Mouse (Mus musculus) hindbrain, postnatal 0 days (tissue): ENCODE measurements around the gene Galk1. TPM values are rescaled to one million over a fixed set of nuclear protein-coding genes. Genes with fewer than 3 reads are reported as not detected.
"Not testable (repeated sequence)": the region's sequence is repeated elsewhere in the genome, so short reads cannot be mapped to it uniquely, and the experiment has no call there.

ENCODE experiments used
- ATAC-seq: fragments of 200-750 bp; cut with Nextera tagmentation; 2 replicates; pipeline ENCODE4 v1.8.0; 2017; ENCODE audit warnings: mild to moderate bottlenecking, moderate TSS enrichment, moderate library complexity
- DNase-seq: peaks from one replicate; pipeline ENCODE4 v3.0.0-alpha.2; 2015; ENCODE audit warnings: low spot score
- H3K27ac ChIP-seq: fragments of 300-500 bp; sonication (generic); 2 replicates; pipeline ENCODE4 v1.5.1; 2014; ENCODE audit warnings: mild to moderate bottlenecking
- H3K27me3 ChIP-seq: fragments of 300-500 bp; sonication (generic); 2 replicates; pipeline ENCODE4 v1.6.1; 2014; ENCODE audit warnings: low read length, mixed read lengths; ENCODE audit not compliant: insufficient read depth
- H3K36me3 ChIP-seq: fragments of 300-500 bp; sonication (generic); 2 replicates; pipeline ENCODE4 v1.6.1; 2014; ENCODE audit warnings: low read length, mixed read lengths; ENCODE audit not compliant: insufficient read depth
- H3K4me1 ChIP-seq: fragments of 300-500 bp; sonication (generic); 2 replicates; pipeline ENCODE4 v1.6.1; 2014; ENCODE audit warnings: antibody characterized with exemption, low read length, mixed read lengths; ENCODE audit not compliant: insufficient read depth
- H3K4me2 ChIP-seq: fragments of 300-500 bp; sonication (generic); 2 replicates; pipeline ENCODE4 v1.6.1; 2014; ENCODE audit warnings: low read depth, mild to moderate bottlenecking, low read length, moderate library complexity, mixed read lengths
- H3K4me3 ChIP-seq: fragments of 300-500 bp; sonication (generic); 2 replicates; pipeline ENCODE4 v1.5.1; 2014; ENCODE audit warnings: low read length
- H3K9ac ChIP-seq: fragments of 300-500 bp; sonication (generic); replicated peaks from 2 replicates; pipeline ENCODE4 v1.6.1; 2014; ENCODE audit warnings: mild to moderate bottlenecking, low read length, moderate library complexity, mixed read lengths
- H3K9me3 ChIP-seq: fragments of 300-500 bp; sonication (generic); 2 replicates; pipeline ENCODE4 v1.6.1; 2016; ENCODE audit warnings: low read length, mixed read lengths
- CTCF ChIP-seq: IDR thresholded peaks from 2 replicates; pipeline ENCODE4 v1.5.1; 2016; ENCODE audit warnings: antibody characterized with exemption, control low read depth, low read depth
- WGBS: fragments of 180-500 bp; shearing (Covaris S2); extraction: QIAGEN DNeasy Blood & Tissue Kit; methylation state at CpG from one replicate; pipeline ENCODE4 v1.1.7; 2014; 5-methylcytosine and 5-hydroxymethylcytosine counted together
- polyA plus RNA-seq: library from polyadenylated mRNA; unstranded; fragments of >200 nt; fragmentation: Nextera tagmentation; extraction: Ambion mirVana; gene quantifications from 2 replicates; pipeline ENCODE4 v1.2.1, GENCODE M21; 2015
- total RNA-seq: library from RNA; depleted of rRNA; stranded (reverse); fragments of >200 nt; gene quantifications from 2 replicates; pipeline ENCODE4 v1.2.3, GENCODE M21; 2014

Galk1 gene
- total and polyA plus RNA-seq, 2 experiments from 2014 or later: 51.5 to 60.3 TPM

DNA sequence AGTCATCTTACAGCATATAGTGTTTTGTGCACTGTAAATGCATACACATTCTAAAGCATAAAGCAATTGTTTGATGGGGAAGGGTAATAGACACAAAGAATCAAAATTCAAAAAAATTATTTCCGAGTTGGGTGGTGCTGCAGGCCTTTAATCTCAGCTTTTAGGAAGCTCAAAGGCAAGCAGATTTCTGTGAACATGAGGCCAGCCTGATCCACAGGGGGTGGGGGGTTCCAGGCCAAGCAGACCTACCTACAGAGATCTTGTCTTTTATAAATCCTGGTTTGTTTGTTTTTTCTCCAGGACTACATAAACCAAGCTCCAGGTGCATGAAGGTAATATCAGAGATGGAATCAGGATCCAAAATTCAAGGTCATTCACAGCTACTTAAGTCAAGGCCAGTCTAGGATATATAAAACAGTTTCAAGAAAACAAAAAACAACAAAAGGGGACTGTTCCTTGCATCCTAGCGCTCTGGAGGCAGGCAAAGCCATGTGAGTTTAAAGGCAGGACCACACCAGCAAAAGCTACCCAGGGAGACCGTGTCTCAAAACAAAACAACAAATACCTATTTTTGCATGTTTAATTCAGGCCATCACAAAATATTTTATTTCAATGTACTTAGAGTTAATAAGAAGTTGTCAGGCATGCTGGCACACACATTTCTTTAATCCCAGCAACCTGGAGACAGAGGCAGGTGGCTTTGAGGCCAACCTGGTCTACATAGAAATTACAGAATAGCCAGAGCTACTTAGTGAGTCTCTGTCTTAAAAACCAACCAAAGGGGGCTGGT lies 12.7 kb upstream of the Galk1 start:
- Histone ChIP-seq H3K27me3 (no peaks in the 10 kb centered on the region), H3K9ac (no peak overlapping the region), H3K4me2 (no peak overlapping the region), H3K4me1 (peaks cover 10% of the 10 kb centered on the region; the same call in 1 of the 2 replicates), H3K4me3 (no peak overlapping the region), H3K36me3 (peaks cover 9% of the 10 kb centered on the region), H3K9me3 (no peaks in the 10 kb centered on the region), H3K27ac (peak overlapping the region; percentile 71)
- ATAC-seq (no peak), DNase-seq (no peak)
- 84% methylated on average over 3 of the region's 3 CpGs for WGBS
- no peak for TF ChIP-seq CTCF

DNA sequence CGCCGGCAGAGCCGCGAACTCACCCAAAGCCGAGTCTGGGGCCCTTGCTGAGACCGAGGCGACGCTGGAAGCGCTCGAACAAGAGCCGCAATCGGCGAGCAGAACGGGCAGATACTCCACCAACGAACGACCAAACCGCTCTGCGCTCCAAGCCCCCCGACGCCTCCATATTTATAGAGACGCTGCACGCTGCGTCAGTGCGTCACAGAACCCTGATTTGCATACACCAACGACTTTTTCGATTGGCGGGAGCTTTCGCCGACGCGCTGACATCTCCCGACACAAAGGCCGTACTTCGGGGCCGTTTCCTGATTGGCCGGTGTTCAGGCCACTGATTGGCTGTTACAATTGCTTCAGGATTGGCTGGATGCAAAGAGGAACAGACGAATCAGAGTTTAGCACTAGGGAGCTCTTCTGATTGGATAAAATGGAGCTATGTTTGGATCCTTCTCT lies 11.9 kb upstream of the Galk1 start:
- H3K36me3 ChIP-seq: peaks cover 9% of the 10 kb centered on the region
- TF ChIP-seq CTCF: no peak
- H3K4me1 ChIP-seq: peaks cover 9% of the 10 kb centered on the region; the same call in 1 of the 2 replicates
- ATAC-seq: peak; percentile 96
- H3K4me3 ChIP-seq: peak overlapping the region; percentile 72
- WGBS: under 1% methylated on average over 37 of the region's 37 CpGs
- no peaks in the 10 kb centered on the region for H3K9me3 ChIP-seq
- peak overlapping the region; percentile 99 for H3K27ac ChIP-seq
- H3K4me2 ChIP-seq: no peak overlapping the region; the same call in 1 of the 2 replicates
- DNase-seq: peak; percentile 99
- H3K9ac ChIP-seq: peak overlapping the region; percentile 99
- H3K27me3 ChIP-seq: no peaks in the 10 kb centered on the region

DNA sequence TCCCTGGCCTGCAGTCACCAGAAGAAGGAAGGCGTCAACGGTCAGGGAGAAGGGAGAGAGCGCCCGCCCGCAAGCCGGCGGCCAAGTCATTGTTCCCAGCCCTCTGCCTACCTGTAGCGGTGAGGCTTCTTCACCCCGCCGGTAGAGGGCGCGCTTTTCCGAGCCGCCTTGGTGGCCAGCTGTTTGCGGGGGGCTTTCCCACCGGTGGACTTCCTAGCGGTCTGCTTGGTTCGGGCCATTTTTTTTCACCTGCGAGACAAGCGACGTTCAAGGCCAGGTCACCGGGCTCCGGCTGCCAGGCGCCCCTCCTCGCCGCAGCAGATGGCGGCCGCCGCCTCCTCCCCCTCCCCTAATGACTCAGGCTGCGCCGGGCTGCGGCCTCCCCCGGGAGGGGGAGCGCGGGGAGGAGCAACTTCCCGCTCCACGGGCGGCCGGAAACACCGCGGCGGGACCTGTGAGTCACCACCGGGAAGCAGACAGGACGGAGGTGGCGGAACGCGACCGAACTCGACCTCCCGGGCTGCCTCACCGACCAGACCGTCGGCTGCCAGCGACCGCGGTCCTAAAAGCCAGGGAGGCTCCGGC lies 11.3 kb upstream of the Galk1 start:
- TF ChIP-seq CTCF: peak; percentile 80

DNA sequence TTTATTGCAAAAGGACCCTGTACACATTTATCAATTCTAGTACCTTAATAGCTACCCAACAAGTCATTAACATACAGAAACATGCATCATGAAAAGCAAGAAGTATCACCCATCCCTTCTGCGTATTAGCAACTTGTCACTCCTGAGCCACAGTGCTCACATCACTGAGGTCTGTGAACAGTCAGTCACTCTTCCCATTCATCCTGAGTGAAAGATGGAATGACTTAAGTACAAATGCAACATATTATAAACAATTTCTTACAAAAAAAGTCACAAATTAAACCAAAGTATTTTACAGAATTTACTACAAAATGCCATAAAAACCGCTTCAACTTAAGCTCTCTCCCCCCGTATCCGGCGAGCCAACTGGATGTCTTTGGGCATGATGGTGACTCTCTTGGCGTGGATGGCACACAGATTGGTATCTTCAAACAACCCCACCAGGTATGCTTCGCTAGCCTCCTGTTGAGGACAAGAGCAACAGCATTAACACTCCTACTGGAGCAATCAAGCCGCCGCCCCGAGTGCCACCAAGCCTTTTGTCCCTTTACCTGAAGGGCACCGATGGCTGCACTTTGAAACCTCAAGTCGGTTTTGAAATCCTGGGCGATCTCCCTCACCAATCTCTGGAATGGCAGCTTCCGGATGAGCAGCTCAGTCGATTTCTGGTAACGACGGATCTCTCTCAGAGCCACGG lies 10.7 kb upstream of the Galk1 start:
- Histone ChIP-seq H3K4me3 (peak overlapping the region; percentile 72), H3K9ac (peak overlapping the region; percentile 99), H3K27ac (peak overlapping the region; percentile 99), H3K4me2 (peak overlapping the region; percentile 79)
- not testable (repeated sequence) for H3K9me3 ChIP-seq, H3K36me3 ChIP-seq, DNase-seq, H3K4me1 ChIP-seq, ATAC-seq, H3K27me3 ChIP-seq
- WGBS: 2% methylated on average over 18 of the region's 18 CpGs

More for the DNA sequence above, 11.3 kb upstream of the Galk1 start:
- under 1% methylated on average over 52 of the region's 57 CpGs for WGBS
- Histone ChIP-seq H3K27me3 (no peaks in the 10 kb centered on the region), H3K9me3 (no peaks in the 10 kb centered on the region), H3K9ac (peak overlapping the region; percentile 99), H3K4me2 (peak overlapping the region; percentile 42), H3K27ac (peak overlapping the region; percentile 99), H3K4me3 (peak overlapping the region; percentile 72), H3K4me1 (0 out of 2 replicates have a peak, but pooled peaks cover 7% of the 10 kb centered on the region), H3K36me3 (peaks cover 9% of the 10 kb centered on the region)
- ATAC-seq (peak; percentile 53), DNase-seq (peak; percentile 83)

DNA sequence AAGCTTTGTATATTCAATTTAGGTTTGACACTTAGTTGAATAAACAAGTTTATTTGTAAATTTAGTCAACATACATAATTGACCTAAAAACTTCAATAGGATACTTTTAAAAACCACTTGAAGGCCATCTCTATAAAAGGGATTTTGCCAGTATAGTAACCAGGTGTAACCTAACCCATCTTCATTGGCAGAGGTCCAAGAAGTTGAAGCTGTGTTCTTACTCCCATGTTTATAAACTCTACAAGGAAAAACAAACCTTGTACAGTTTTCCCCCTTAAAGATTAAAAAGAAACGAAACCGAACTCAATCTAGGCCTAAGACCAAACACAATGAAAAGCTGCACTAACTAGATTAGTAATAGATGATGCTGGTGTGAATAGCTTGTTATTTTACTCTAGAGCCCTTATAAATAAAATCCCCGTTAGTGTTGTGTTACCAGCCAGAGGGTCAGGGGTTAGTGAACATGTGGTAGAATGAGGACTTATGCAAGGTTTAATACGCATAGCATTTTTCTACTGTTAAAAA lies 9.8 kb upstream of the Galk1 start:
- Histone ChIP-seq H3K4me3 (peak overlapping the region; percentile 49), H3K9me3 (no peaks in the 10 kb centered on the region), H3K4me2 (peak overlapping the region; percentile 79), H3K4me1 (0 out of 2 replicates have a peak, but pooled peaks cover 7% of the 10 kb centered on the region), H3K9ac (peak overlapping the region; percentile 37; the same call in 1 of the 2 replicates), H3K27ac (no peak overlapping the region), H3K27me3 (no peaks in the 10 kb centered on the region), H3K36me3 (peaks cover 9% of the 10 kb centered on the region)
- ATAC-seq: no peak
- no peak for DNase-seq
- no peak for TF ChIP-seq CTCF
- WGBS: 49% methylated on average over 4 of the region's 4 CpGs
